8 mouse cellular contexts compared by ENCODE assay signal in the genomic region with DNA sequence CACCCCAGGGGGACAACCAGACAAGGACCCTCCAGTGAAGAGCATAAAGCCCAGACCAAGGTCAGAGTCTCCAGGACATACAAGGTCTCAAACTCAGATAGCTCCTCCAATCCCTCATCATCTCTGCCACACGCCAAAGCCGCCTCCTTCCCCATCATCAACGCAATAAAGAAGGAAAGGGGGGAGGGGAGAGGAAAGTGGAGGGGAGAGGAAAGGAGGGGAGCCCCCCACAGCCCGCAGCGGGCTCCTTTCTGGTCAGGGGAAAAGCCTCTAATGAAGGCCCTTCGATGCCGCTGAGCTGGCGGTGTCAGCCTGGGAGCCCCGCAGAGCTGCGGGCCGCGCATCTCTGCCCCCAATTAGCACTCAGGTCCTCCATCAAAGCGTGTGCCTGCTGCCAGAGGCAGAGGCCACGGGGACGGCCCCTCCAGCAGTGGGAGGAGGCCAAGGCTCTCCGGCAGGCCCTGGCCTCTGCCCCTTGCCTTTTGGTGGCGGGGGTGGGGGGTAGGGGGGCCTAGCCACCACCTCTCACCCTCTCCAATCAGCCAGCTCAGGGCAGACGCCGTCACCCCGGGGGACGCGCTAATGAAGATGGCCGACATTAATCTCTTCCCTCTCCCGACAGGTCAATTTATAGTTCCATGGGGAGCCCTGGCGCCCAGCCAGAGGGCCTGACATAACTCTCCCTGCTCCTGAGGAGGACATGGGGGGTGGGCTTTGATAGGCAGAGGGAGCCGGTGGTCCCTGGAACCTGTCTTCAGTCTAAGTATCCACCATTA. TPM values are rescaled to one million over a fixed set of nuclear protein-coding genes. Genes with fewer than 3 reads are reported as not detected.
DNase-seq lines count a peak whose midpoint lies in the region; ATAC-seq and TF ChIP-seq lines count a peak whose summit lies in the region.

No protein-coding gene starts in this region.

- peaks cover 40% of the 10 kb centered on the region for H3K4me1 ChIP-seq in lung, embryonic 16.5 days (replicated peaks; ENCODE audit: control insufficient read depth, insufficient read depth, low read length)
- H3K4me1 ChIP-seq in lung, adult 2 months (ENCODE audit: control insufficient read depth, insufficient read depth, low read length) = peaks cover 2% of the 10 kb centered on the region; the same call in 1 of the 2 replicates
- H3K4me1 ChIP-seq in limb, embryonic 13.5 days = peaks cover 84% of the 10 kb centered on the region
- 0 out of 2 replicates have a peak, but pooled peaks cover 4% of the 10 kb centered on the region for H3K4me1 ChIP-seq in stomach, postnatal 0 days (replicated peaks; ENCODE audit: control insufficient read depth, insufficient read depth)

- no peak for ATAC-seq in lung, embryonic 16.5 days (ENCODE audit: low read depth)
- no peak for ATAC-seq in limb, embryonic 13.5 days (ENCODE audit: low FRiP score, low read depth)
- peak; percentile 10; the same call in 1 of the 2 replicates for ATAC-seq in stomach, postnatal 0 days (ENCODE audit: low FRiP score, low TSS enrichment)
- no peak for ATAC-seq in CD4-positive, CD25-positive, alpha-beta regulatory T cell, adult 4 months

- no peak for TF ChIP-seq POLR2A in lung, adult 2 months (IDR thresholded peaks at IDR 0.05; ENCODE audit: borderline replicate concordance, extremely low read depth, low read depth, low read length)

- peaks cover 21% of the 10 kb centered on the region for H3K27me3 ChIP-seq in lung, embryonic 16.5 days (ENCODE audit: control insufficient read depth, insufficient read depth, low read depth, low read length)
- peaks cover 40% of the 10 kb centered on the region for H3K27me3 ChIP-seq in limb, embryonic 13.5 days
- no peaks in the 10 kb centered on the region for H3K27me3 ChIP-seq in stomach, postnatal 0 days (ENCODE audit: control insufficient read depth, insufficient read depth, low read length)

- peak; percentile 49 for DNase-seq in cerebellum, adult 11-12 months
- no peak for DNase-seq in cerebellum, adult 8-10 months
- no peak for DNase-seq in lung, adult 2 months
- no peak for DNase-seq in stomach, postnatal 0 days (ENCODE audit: low spot score)
- DNase-seq in ovary, postnatal 10 days (ENCODE audit: low spot score) = no peak

- no peak overlapping the region for H3K27ac ChIP-seq in lung, embryonic 16.5 days (ENCODE audit: low read length)
- H3K27ac ChIP-seq in limb, embryonic 13.5 days = no peak overlapping the region
- no peak overlapping the region for H3K27ac ChIP-seq in stomach, postnatal 0 days (replicated peaks)

- peak overlapping the region; percentile 41 for H3K4me2 ChIP-seq in lung, embryonic 16.5 days (ENCODE audit: low read depth, low read length)
- H3K4me2 ChIP-seq in limb, embryonic 13.5 days (replicated peaks) = peak overlapping the region; percentile 83
- H3K4me2 ChIP-seq in stomach, postnatal 0 days (replicated peaks; ENCODE audit: low read depth) = peak overlapping the region; percentile 34

- no peaks in the 10 kb centered on the region for H3K36me3 ChIP-seq in lung, embryonic 16.5 days (ENCODE audit: control insufficient read depth, insufficient read depth, low read length)
- no peaks in the 10 kb centered on the region for H3K36me3 ChIP-seq in limb, embryonic 13.5 days
- H3K36me3 ChIP-seq in stomach, postnatal 0 days (ENCODE audit: control insufficient read depth, insufficient read depth, low read length) = no peaks in the 10 kb centered on the region

- no peak for TF ChIP-seq EP300 in stomach, postnatal 0 days (optimal IDR thresholded peaks at IDR 0.05)

- no peak for TF ChIP-seq CTCF in lung, adult 2 months (IDR thresholded peaks at IDR 0.05; ENCODE audit: insufficient read depth, low read length)
- TF ChIP-seq CTCF in stomach, postnatal 0 days (IDR thresholded peaks at IDR 0.05; ENCODE audit: low read depth) = no peak

- WGBS in lung, embryonic 16.5 days = 8% methylated on average over 26 of the region's 26 CpGs
- 19% methylated on average over 26 of the region's 26 CpGs for WGBS in lung, adult 2 months
- WGBS in limb, embryonic 13.5 days = 1% methylated on average over 26 of the region's 26 CpGs
- 16% methylated on average over 23 of the region's 26 CpGs for WGBS in stomach, postnatal 0 days

- H3K4me3 ChIP-seq in lung, embryonic 16.5 days (ENCODE audit: low read length) = no peak overlapping the region
- H3K4me3 ChIP-seq in lung, adult 2 months (replicated peaks; ENCODE audit: extremely low read depth, low read depth, low read length) = no peak overlapping the region
- peak overlapping the region; percentile 61 for H3K4me3 ChIP-seq in limb, embryonic 13.5 days
- 0 out of 2 replicates have a peak overlapping the region, but pooled peaks have one; percentile 0 for H3K4me3 ChIP-seq in stomach, postnatal 0 days (ENCODE audit: low read depth, low read length)

- H3K9me3 ChIP-seq in lung, embryonic 16.5 days (ENCODE audit: control insufficient read depth, low read length) = no peaks in the 10 kb centered on the region
- H3K9me3 ChIP-seq in limb, embryonic 13.5 days = no peaks in the 10 kb centered on the region
- H3K9me3 ChIP-seq in stomach, postnatal 0 days (ENCODE audit: control insufficient read depth, low read length) = no peaks in the 10 kb centered on the region

- H3K9ac ChIP-seq in lung, embryonic 16.5 days (ENCODE audit: low read length) = peak overlapping the region; percentile 27; the same call in 1 of the 2 replicates
- H3K9ac ChIP-seq in limb, embryonic 13.5 days = peak overlapping the region; percentile 48
- H3K9ac ChIP-seq in stomach, postnatal 0 days (ENCODE audit: low read length) = no peak overlapping the region

RNA-seq across cellular contexts. Expression of gene Tcf20, which starts 26.7 kb away (rescaled TPM):
- polyA plus RNA-seq in lung, embryonic 16.5 days (2015; fragmentation: Nextera tagmentation; extraction: Ambion mirVana) = 7.2 and 7.3 TPM in 2 replicates
- polyA plus RNA-seq in lung, adult 2 months (2012; rRNA removed) = 12.6 and 16.8 TPM in 2 replicates
- 13.9 and 14.3 TPM in 2 replicates for polyA plus RNA-seq in limb, embryonic 13.5 days (2015; fragmentation: Nextera tagmentation; extraction: Ambion mirVana)
- polyA plus RNA-seq in stomach, postnatal 0 days (2015; fragmentation: Nextera tagmentation; extraction: Ambion mirVana) = 3.6 and 3.7 TPM in 2 replicates
- 10 to 100 TPM; 15.9 to 19.7 TPM for polyA plus RNA-seq in CD4-positive, CD25-positive, alpha-beta regulatory T cell, adult 4 months (2017; shearing (Covaris generic))

Comparison
In these comparisons a context has a peak if more than half of its experiments do, and no peak if none do; other contexts are left out.
1. H3K4me3 ChIP-seq: peak in limb, embryonic 13.5 days (single experiment) and stomach, postnatal 0 days (single experiment); none in lung, embryonic 16.5 days (single experiment) and lung, adult 2 months (single experiment).
2. Peak in every context shown above with its lines, with median percentiles within 50 percentile points of each other: H3K4me2 ChIP-seq.